Mouse (Mus musculus): Measurements from ENCODE around the gene Nrxn3. TPM values are rescaled to one million over a fixed set of nuclear protein-coding genes. Genes with fewer than 3 reads are reported as not detected.

Nrxn3 gene
- polyA plus RNA-seq, 1 experiment from 2014 or later, result 1.3 TPM

- H3K4me3 ChIP-seq (ENCODE audit: low read length), result no peak overlapping the region
- H3K4me2 ChIP-seq (ENCODE audit: low read depth, low read length), result no peak overlapping the region
- no peak for ATAC-seq (replicated peaks; ENCODE audit: extremely low read depth, insufficient read depth, low FRiP score)
- H3K4me1 ChIP-seq (ENCODE audit: control insufficient read depth, insufficient read depth, low read length), result no peaks in the 10 kb centered on the region
- 28% methylated on average over 2 of the region's 2 CpGs for WGBS
- H3K36me3 ChIP-seq (ENCODE audit: control insufficient read depth, insufficient read depth), result no peaks in the 10 kb centered on the region
- H3K27me3 ChIP-seq (ENCODE audit: control insufficient read depth, insufficient read depth, low read length), result no peaks in the 10 kb centered on the region
- no peaks in the 10 kb centered on the region for H3K9me3 ChIP-seq (replicated peaks; ENCODE audit: control insufficient read depth, low read length)
- no peak overlapping the region for H3K27ac ChIP-seq (ENCODE audit: low read length)
- no peak overlapping the region for H3K9ac ChIP-seq (ENCODE audit: low read length)
Measured at GRCm38 (mm10) chr12:88730720-88731119, 8.0 kb downstream of the Nrxn3 start.

GRCm38 (mm10) chr12:88735045-88735444, 12.4 kb downstream of the Nrxn3 start:
- no peak overlapping the region for H3K4me3 ChIP-seq (ENCODE audit: low read length)
- H3K27ac ChIP-seq (ENCODE audit: low read length), result no peak overlapping the region
- H3K9ac ChIP-seq (ENCODE audit: low read length), result no peak overlapping the region
- no peak overlapping the region for H3K4me2 ChIP-seq (ENCODE audit: low read depth, low read length)
- no peaks in the 10 kb centered on the region for H3K27me3 ChIP-seq (ENCODE audit: control insufficient read depth, insufficient read depth, low read length)
- WGBS, result 40% methylated on average over 1 of the region's 1 CpGs
- H3K9me3 ChIP-seq (replicated peaks; ENCODE audit: control insufficient read depth, low read length), result no peaks in the 10 kb centered on the region
- ATAC-seq (replicated peaks; ENCODE audit: extremely low read depth, insufficient read depth, low FRiP score), result no peak
- no peaks in the 10 kb centered on the region for H3K36me3 ChIP-seq (ENCODE audit: control insufficient read depth, insufficient read depth)
- H3K4me1 ChIP-seq (ENCODE audit: control insufficient read depth, insufficient read depth, low read length), result no peaks in the 10 kb centered on the region

- no peak overlapping the region for H3K9ac ChIP-seq (ENCODE audit: low read length)
- H3K9me3 ChIP-seq (replicated peaks; ENCODE audit: control insufficient read depth, low read length), result no peaks in the 10 kb centered on the region
- WGBS, result 52% methylated on average over 4 of the region's 4 CpGs
- H3K4me3 ChIP-seq (ENCODE audit: low read length), result no peak overlapping the region
- no peak overlapping the region for H3K27ac ChIP-seq (ENCODE audit: low read length)
- ATAC-seq (replicated peaks; ENCODE audit: extremely low read depth, insufficient read depth, low FRiP score), result no peak
- H3K36me3 ChIP-seq (ENCODE audit: control insufficient read depth, insufficient read depth), result no peaks in the 10 kb centered on the region
- H3K4me1 ChIP-seq (ENCODE audit: control insufficient read depth, insufficient read depth, low read length), result no peaks in the 10 kb centered on the region
- no peaks in the 10 kb centered on the region for H3K27me3 ChIP-seq (ENCODE audit: control insufficient read depth, insufficient read depth, low read length)
- no peak overlapping the region for H3K4me2 ChIP-seq (ENCODE audit: low read depth, low read length)
Measured at GRCm38 (mm10) chr12:88737081-88737480, 14.4 kb downstream of the Nrxn3 start.

- no peak overlapping the region for H3K4me3 ChIP-seq (ENCODE audit: low read length)
- no peaks in the 10 kb centered on the region for H3K36me3 ChIP-seq (ENCODE audit: control insufficient read depth, insufficient read depth)
- no peak overlapping the region for H3K4me2 ChIP-seq (ENCODE audit: low read depth, low read length)
- no peak for ATAC-seq (replicated peaks; ENCODE audit: extremely low read depth, insufficient read depth, low FRiP score)
- no peaks in the 10 kb centered on the region for H3K9me3 ChIP-seq (replicated peaks; ENCODE audit: control insufficient read depth, low read length)
- no peak overlapping the region for H3K9ac ChIP-seq (ENCODE audit: low read length)
- no peaks in the 10 kb centered on the region for H3K27me3 ChIP-seq (ENCODE audit: control insufficient read depth, insufficient read depth, low read length)
- no peaks in the 10 kb centered on the region for H3K4me1 ChIP-seq (ENCODE audit: control insufficient read depth, insufficient read depth, low read length)
- WGBS, result 61% methylated on average over 4 of the region's 4 CpGs
- H3K27ac ChIP-seq (ENCODE audit: low read length), result no peak overlapping the region
Measured at GRCm38 (mm10) chr12:88738616-88739015, 15.9 kb downstream of the Nrxn3 start.

GRCm38 (mm10) chr12:88746788-88747187, 24.1 kb downstream of the Nrxn3 start:
- WGBS, result 67% methylated on average over 5 of the region's 5 CpGs
- Histone ChIP-seq H3K4me2 (ENCODE audit: low read depth, low read length) (no peak overlapping the region), H3K36me3 (ENCODE audit: control insufficient read depth, insufficient read depth) (no peaks in the 10 kb centered on the region), H3K27me3 (ENCODE audit: control insufficient read depth, insufficient read depth, low read length) (no peaks in the 10 kb centered on the region), H3K9me3 (replicated peaks; ENCODE audit: control insufficient read depth, low read length) (no peaks in the 10 kb centered on the region), H3K27ac (ENCODE audit: low read length) (no peak overlapping the region), H3K4me1 (ENCODE audit: control insufficient read depth, insufficient read depth, low read length) (no peaks in the 10 kb centered on the region), H3K9ac (ENCODE audit: low read length) (no peak overlapping the region), H3K4me3 (ENCODE audit: low read length) (no peak overlapping the region)
- ATAC-seq (replicated peaks; ENCODE audit: extremely low read depth, insufficient read depth, low FRiP score), result no peak

- H3K4me2 ChIP-seq (ENCODE audit: low read depth, low read length), result no peak overlapping the region
- no peaks in the 10 kb centered on the region for H3K4me1 ChIP-seq (ENCODE audit: control insufficient read depth, insufficient read depth, low read length)
- H3K27me3 ChIP-seq (ENCODE audit: control insufficient read depth, insufficient read depth, low read length), result no peaks in the 10 kb centered on the region
- H3K9me3 ChIP-seq (replicated peaks; ENCODE audit: control insufficient read depth, low read length), result no peaks in the 10 kb centered on the region
- no peak overlapping the region for H3K27ac ChIP-seq (ENCODE audit: low read length)
- no peak overlapping the region for H3K4me3 ChIP-seq (ENCODE audit: low read length)
- 59% methylated on average over 2 of the region's 2 CpGs for WGBS
- H3K9ac ChIP-seq (ENCODE audit: low read length), result no peak overlapping the region
- H3K36me3 ChIP-seq (ENCODE audit: control insufficient read depth, insufficient read depth), result no peaks in the 10 kb centered on the region
- no peak for ATAC-seq (replicated peaks; ENCODE audit: extremely low read depth, insufficient read depth, low FRiP score)
Measured at GRCm38 (mm10) chr12:88764791-88765190, 42.1 kb downstream of the Nrxn3 start.

- Histone ChIP-seq H3K27me3 (ENCODE audit: control insufficient read depth, insufficient read depth, low read length) (no peaks in the 10 kb centered on the region), H3K36me3 (ENCODE audit: control insufficient read depth, insufficient read depth) (no peaks in the 10 kb centered on the region), H3K4me3 (ENCODE audit: low read length) (no peak overlapping the region), H3K9ac (ENCODE audit: low read length) (no peak overlapping the region), H3K4me2 (ENCODE audit: low read depth, low read length) (no peak overlapping the region), H3K27ac (ENCODE audit: low read length) (no peak overlapping the region), H3K9me3 (replicated peaks; ENCODE audit: control insufficient read depth, low read length) (no peaks in the 10 kb centered on the region; the same call in 1 of the 2 replicates), H3K4me1 (ENCODE audit: control insufficient read depth, insufficient read depth, low read length) (no peaks in the 10 kb centered on the region)
- no peak for ATAC-seq (replicated peaks; ENCODE audit: extremely low read depth, insufficient read depth, low FRiP score)
- WGBS, result 75% methylated on average over 2 of the region's 2 CpGs
Measured at GRCm38 (mm10) chr12:88774666-88775065, 52.0 kb downstream of the Nrxn3 start.

GRCm38 (mm10) chr12:88778036-88778435, 55.4 kb downstream of the Nrxn3 start:
- Histone ChIP-seq H3K36me3 (ENCODE audit: control insufficient read depth, insufficient read depth) (no peaks in the 10 kb centered on the region), H3K4me3 (ENCODE audit: low read length) (no peak overlapping the region), H3K27me3 (ENCODE audit: control insufficient read depth, insufficient read depth, low read length) (no peaks in the 10 kb centered on the region), H3K9me3 (replicated peaks; ENCODE audit: control insufficient read depth, low read length) (no peaks in the 10 kb centered on the region; the same call in 1 of the 2 replicates), H3K4me2 (ENCODE audit: low read depth, low read length) (no peak overlapping the region), H3K27ac (ENCODE audit: low read length) (no peak overlapping the region), H3K9ac (ENCODE audit: low read length) (no peak overlapping the region), H3K4me1 (ENCODE audit: control insufficient read depth, insufficient read depth, low read length) (no peaks in the 10 kb centered on the region)
- no peak for ATAC-seq (replicated peaks; ENCODE audit: extremely low read depth, insufficient read depth, low FRiP score)
- WGBS, result 84% methylated on average over 1 of the region's 1 CpGs

- H3K4me2 ChIP-seq (ENCODE audit: low read depth, low read length), result no peak overlapping the region
- H3K36me3 ChIP-seq (ENCODE audit: control insufficient read depth, insufficient read depth), result no peaks in the 10 kb centered on the region
- H3K4me1 ChIP-seq (ENCODE audit: control insufficient read depth, insufficient read depth, low read length), result no peaks in the 10 kb centered on the region
- no peaks in the 10 kb centered on the region for H3K27me3 ChIP-seq (ENCODE audit: control insufficient read depth, insufficient read depth, low read length)
- no peak for ATAC-seq (replicated peaks; ENCODE audit: extremely low read depth, insufficient read depth, low FRiP score)
- no peak overlapping the region for H3K9ac ChIP-seq (ENCODE audit: low read length)
- H3K4me3 ChIP-seq (ENCODE audit: low read length), result no peak overlapping the region
- 55% methylated on average over 10 of the region's 10 CpGs for WGBS
- H3K9me3 ChIP-seq (replicated peaks; ENCODE audit: control insufficient read depth, low read length), result no peaks in the 10 kb centered on the region
- no peak overlapping the region for H3K27ac ChIP-seq (ENCODE audit: low read length)
Measured at GRCm38 (mm10) chr12:88784199-88785147, 61.8 kb downstream of the Nrxn3 start.

Data from heart, embryonic 16.5 days (tissue).